Mouse (Mus musculus) brain, embryonic 14.5 days (tissue): ENCODE results near the gene Ncf2.

Source experiments
- CTCF ChIP-seq: fragments of 200-500 bp; IDR thresholded peaks from 2 replicates; pipeline ENCODE4 v1.5.1; 2012; ENCODE audit warnings: inconsistent platforms, mild to moderate bottlenecking, moderate library complexity, borderline replicate concordance; ENCODE audit not compliant: insufficient read depth, insufficient read length; ENCODE audit errors: extremely low read depth
- POLR2A ChIP-seq: fragments of 200-500 bp; IDR thresholded peaks from 2 replicates; pipeline ENCODE4 v1.6.1; 2012; ENCODE audit warnings: mild to moderate bottlenecking, inconsistent platforms, borderline replicate concordance; ENCODE audit not compliant: poor library complexity, insufficient read depth, insufficient read length, severe bottlenecking; ENCODE audit errors: extremely low read depth

DNA sequence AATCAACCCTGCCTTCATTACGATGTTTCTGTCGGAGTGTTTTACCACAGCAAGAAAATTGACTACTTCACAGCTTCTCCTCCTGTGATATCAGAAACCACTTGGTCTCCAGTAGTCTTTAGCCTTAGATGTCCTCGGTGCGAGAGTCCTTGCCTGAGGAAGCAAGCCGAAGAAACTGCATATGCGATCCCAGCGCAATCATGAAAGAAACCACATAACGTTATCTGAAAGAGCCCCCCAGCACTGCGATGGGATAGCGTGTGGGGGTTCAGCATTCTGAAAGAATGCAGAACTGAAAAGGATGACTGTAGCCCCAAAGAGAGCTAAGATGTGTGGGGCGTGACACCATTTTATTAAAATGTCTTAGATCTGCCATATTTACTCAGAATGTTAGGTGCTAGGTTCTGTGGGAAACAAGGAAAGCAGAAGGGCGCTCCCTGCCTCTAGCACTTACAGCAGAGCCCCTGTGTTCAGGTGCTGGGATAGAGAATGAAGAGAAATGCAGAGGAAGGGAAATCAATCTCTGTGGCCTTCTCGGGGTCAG lies 711 bp downstream of the Ncf2 start:
- TF ChIP-seq CTCF = no peak
- TF ChIP-seq POLR2A = no peak
